Mouse (Mus musculus) T-helper 17 cell (primary cell): Measurements from ENCODE around the gene Gm4181.
"Not testable (repeated sequence)": the region's sequence is repeated elsewhere in the genome, so short reads cannot be mapped to it uniquely, and the experiment has no call there.

Source experiments
- in situ Hi-C, 2 experiments: fragments of 300-600 bp; cut with MboI, MseI; formaldehyde crosslinking; loops; 1 replicate in 1 of 2; 2 replicates in 1 of 2; pipeline ENCODE4 v1.15.1; 2025; ENCODE audit warnings: high pct_unique_total_duplicates in 2 of 2

The Gm4181 gene

DNA sequence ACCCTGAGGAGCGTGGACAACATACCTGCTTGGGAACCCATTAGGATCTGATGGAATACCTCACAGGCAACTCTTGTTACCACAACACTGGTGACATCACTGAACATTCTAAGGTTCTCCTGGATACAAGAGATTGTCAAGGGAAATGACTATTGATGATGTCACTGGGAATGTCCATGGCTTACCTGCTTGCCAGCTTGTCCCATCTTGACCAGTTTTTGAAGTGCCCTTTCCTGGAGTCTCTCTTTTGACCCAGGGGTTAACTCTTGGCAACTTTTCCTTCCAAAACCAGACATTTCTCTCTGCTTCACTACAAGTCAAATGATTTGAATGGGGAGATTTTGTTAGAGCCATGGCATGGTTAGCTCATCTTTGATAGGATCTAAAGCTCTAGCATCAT is at the start of gene Gm4181:
Gene Gm4181, minus strand, starts transcription at position 101 of the 400 bp plus-strand sequence.
- in situ Hi-C loops = not testable (repeated sequence)

DNA sequence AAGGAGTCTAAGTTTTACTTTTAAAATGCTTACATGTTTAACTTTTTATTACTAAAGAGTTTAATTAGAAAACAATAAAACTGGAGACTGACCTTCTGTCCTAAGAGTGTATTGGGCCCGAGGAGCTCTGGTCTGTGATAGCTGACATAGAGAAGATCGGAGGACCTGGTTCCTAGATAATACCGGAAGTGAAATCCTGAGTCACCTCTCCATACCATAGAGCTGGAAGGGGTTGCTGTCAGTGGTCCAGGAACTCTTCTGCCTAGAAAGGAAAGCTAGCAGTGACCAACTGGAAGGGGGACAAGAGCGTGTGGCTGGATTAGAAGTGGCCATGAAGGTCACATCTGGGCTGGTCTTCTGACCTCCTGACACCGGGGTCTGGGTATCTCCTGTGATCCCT is 41.8 kb upstream of the Gm4181 start:
- in situ Hi-C loops = no loop called here

DNA sequence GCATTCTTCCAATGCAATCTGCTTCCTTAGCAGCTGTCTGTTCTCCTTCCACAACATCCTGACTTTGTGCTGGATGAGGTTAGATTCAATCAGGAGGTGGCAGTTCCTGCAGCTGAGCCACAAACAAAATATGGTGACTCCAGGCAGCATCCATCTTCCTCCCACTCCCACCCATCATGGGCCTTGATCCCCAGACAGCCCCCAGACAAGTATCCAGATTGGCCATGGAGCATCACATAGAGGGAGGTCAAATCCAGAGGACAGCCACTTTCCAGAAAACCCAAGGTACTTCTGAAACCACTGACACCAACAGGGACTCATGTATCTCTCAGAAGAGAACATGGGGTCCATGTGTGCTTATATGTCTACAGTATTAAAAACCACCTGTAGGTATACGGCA is 3.0 kb downstream of the Gm4181 start:
- in situ Hi-C loops = not testable (repeated sequence)

DNA sequence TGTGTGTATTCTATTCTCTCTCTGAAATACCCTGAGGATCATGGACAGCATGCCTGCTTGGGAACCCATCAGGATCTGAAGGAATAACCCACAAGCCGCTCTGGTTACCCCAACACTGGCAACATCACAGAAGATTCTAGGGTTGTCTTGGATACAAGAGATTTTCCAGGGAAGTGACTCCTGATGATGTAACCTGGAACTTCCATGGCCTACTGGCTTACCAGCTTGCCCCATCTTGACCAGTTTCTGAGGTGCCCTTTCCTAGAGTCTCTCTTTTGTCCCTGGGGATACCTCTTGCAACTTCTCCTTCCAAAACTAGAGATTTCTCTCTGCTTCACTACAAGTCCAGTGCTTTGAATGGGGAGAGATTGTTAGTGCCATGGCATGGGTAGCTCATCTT is 24.3 kb downstream of the Gm4181 start, which contains the start of gene Gm17078:
Gene Gm17078, minus strand, starts transcription at position 101 of the 400 bp plus-strand sequence.
- in situ Hi-C loops = no loop called here

DNA sequence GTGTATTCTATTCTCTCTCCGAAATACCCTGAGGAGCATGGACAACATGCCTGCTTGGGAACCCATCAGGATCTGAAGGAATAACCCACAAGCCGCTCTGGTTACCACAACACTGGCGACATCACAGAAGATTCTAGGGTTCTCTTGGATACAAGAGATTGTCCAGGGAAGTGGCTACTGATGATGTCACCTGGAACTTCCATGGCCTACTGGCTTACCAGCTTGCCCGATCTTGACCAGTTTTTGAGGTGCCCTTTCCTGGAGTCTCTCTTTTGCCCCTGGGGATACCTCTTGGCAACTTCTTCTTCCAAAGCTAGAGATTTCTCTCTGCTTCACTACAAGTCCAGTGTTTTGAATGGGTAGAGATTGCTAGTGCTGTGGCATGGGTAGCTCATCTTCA is 43.4 kb downstream of the Gm4181 start, which contains the start of gene Gm17174:
Gene Gm17174, minus strand, starts transcription at position 101 of the 400 bp plus-strand sequence.
- in situ Hi-C loops = loop anchor here in 1 of 2 experiments (10.0 kb wide), 1 partner anchor 103 kb away; the partner anchor contains the start of gene Gm17079
